Mouse (Mus musculus) liver, embryonic 13.5 days (tissue): ENCODE measurements around the gene Cfap58. TPM values are rescaled to one million over a fixed set of nuclear protein-coding genes. Genes with fewer than 3 reads are reported as not detected.

Experiments used
- ATAC-seq: fragments of 200-750 bp; cut with Nextera tagmentation; 2 replicates; pipeline ENCODE4 v1.8.0; 2017; ENCODE audit warnings: low read depth, mild to moderate bottlenecking, moderate number of reproducible peaks, moderate library complexity
- DNase-seq: peaks from one replicate; pipeline ENCODE4 v3.0.0; 2022
- H3K27ac ChIP-seq: fragments of 300-500 bp; sonication (generic); 2 replicates; pipeline ENCODE4 v1.5.1; 2015; ENCODE audit warnings: moderate library complexity, mild to moderate bottlenecking, inconsistent platforms
- H3K27me3 ChIP-seq: fragments of 300-500 bp; sonication (generic); 2 replicates; pipeline ENCODE4 v1.6.1; 2015; ENCODE audit warnings: mild to moderate bottlenecking, inconsistent platforms
- H3K36me3 ChIP-seq: fragments of 300-500 bp; sonication (generic); 2 replicates; pipeline ENCODE4 v1.6.1; 2015; ENCODE audit warnings: mild to moderate bottlenecking, inconsistent platforms
- H3K4me1 ChIP-seq: fragments of 300-500 bp; sonication (generic); replicated peaks from 2 replicates; pipeline ENCODE4 v1.6.1; 2015; ENCODE audit warnings: inconsistent platforms
- H3K4me2 ChIP-seq: fragments of 300-500 bp; sonication (generic); 2 replicates; pipeline ENCODE4 v1.6.1; 2015; ENCODE audit warnings: inconsistent platforms, mild to moderate bottlenecking, moderate library complexity
- H3K4me3 ChIP-seq: fragments of 300-500 bp; sonication (generic); replicated peaks from 2 replicates; pipeline ENCODE4 v1.5.1; 2015; ENCODE audit warnings: mild to moderate bottlenecking, inconsistent platforms
- H3K9ac ChIP-seq: fragments of 300-500 bp; sonication (generic); 2 replicates; pipeline ENCODE4 v1.6.1; 2015; ENCODE audit warnings: mild to moderate bottlenecking, inconsistent platforms
- H3K9me3 ChIP-seq: fragments of 300-500 bp; sonication (generic); replicated peaks from 2 replicates; pipeline ENCODE4 v1.6.1; 2016; ENCODE audit warnings: inconsistent platforms
- WGBS: fragments of 180-500 bp; shearing (Covaris S2); methylation state at CpG from one replicate; pipeline ENCODE4 v1.1.7; 2015; ENCODE audit not compliant: insufficient replicate concordance; 5-methylcytosine and 5-hydroxymethylcytosine counted together
- polyA plus RNA-seq: library from polyadenylated mRNA; unstranded; fragments of >200 nt; fragmentation: Nextera tagmentation; extraction: Ambion mirVana; gene quantifications from 2 replicates; pipeline ENCODE4 v1.2.1, GENCODE M21; 2015

The Cfap58 gene
- polyA plus RNA-seq, result not detected in 2 replicates

GRCm38 (mm10) chr19:47937443-47938406 is at the start of gene Cfap58:
TSS of gene Cfap58 (plus strand) at chr19:47937675.
- Histone ChIP-seq H3K9ac (no peak within 1 kb of the TSS), H3K4me2 (peak within 1 kb of the TSS; percentile 56), H3K27ac (peak within 1 kb of the TSS; percentile 14; the same call in 1 of the 2 replicates), H3K4me3 (peak within 1 kb of the TSS; percentile 40), H3K4me1 (peaks cover 8% of the 10 kb centered on the region; the same call in 1 of the 2 replicates), H3K9me3 (no peaks in the 10 kb centered on the region), H3K36me3 (no peaks in the 10 kb centered on the region), H3K27me3 (peaks cover 42% of the 10 kb centered on the region)
- DNase-seq, result peak; percentile 27
- 10% methylated on average over 41 of the region's 41 CpGs for WGBS
- ATAC-seq, result peak; percentile 34; the same call in 1 of the 2 replicates

- Histone ChIP-seq H3K9me3 (no peaks in the 10 kb centered on the region), H3K4me2 (no peak overlapping the region), H3K4me1 (no peaks in the 10 kb centered on the region), H3K4me3 (no peak overlapping the region), H3K27ac (no peak overlapping the region), H3K27me3 (no peaks in the 10 kb centered on the region), H3K36me3 (no peaks in the 10 kb centered on the region), H3K9ac (no peak overlapping the region)
- WGBS, result 77% methylated on average over 8 of the region's 8 CpGs
- ATAC-seq (no peak), DNase-seq (no peak)
Observed at GRCm38 (mm10) chr19:47888037-47888436, 49.4 kb upstream of the Cfap58 start.

- Histone ChIP-seq H3K9ac (no peak overlapping the region), H3K4me3 (no peak overlapping the region), H3K4me2 (peak overlapping the region; percentile 6; the same call in 1 of the 2 replicates), H3K9me3 (no peaks in the 10 kb centered on the region), H3K27me3 (no peaks in the 10 kb centered on the region), H3K36me3 (peaks cover 12% of the 10 kb centered on the region), H3K4me1 (no peaks in the 10 kb centered on the region), H3K27ac (peak overlapping the region; percentile 34; the same call in 1 of the 2 replicates)
- 39% methylated on average over 10 of the region's 10 CpGs for WGBS
- ATAC-seq, result no peak
- no peak for DNase-seq
Observed at GRCm38 (mm10) chr19:47890489-47891130, 46.9 kb upstream of the Cfap58 start.

GRCm38 (mm10) chr19:47891562-47892312 is 45.7 kb upstream of the Cfap58 start:
- peaks cover 23% of the 10 kb centered on the region for H3K36me3 ChIP-seq
- no peak for DNase-seq
- H3K4me1 ChIP-seq, result no peaks in the 10 kb centered on the region
- H3K4me3 ChIP-seq, result no peak overlapping the region
- no peaks in the 10 kb centered on the region for H3K27me3 ChIP-seq
- 72% methylated on average over 11 of the region's 11 CpGs for WGBS
- ATAC-seq, result no peak
- no peaks in the 10 kb centered on the region for H3K9me3 ChIP-seq
- H3K27ac ChIP-seq, result no peak overlapping the region
- H3K9ac ChIP-seq, result no peak overlapping the region
- H3K4me2 ChIP-seq, result no peak overlapping the region

- no peak for ATAC-seq
- whole genome bisulfite sequencing, result 82% methylated on average over 6 of the region's 6 CpGs
- H3K9ac ChIP-seq, result no peak overlapping the region
Observed at GRCm38 (mm10) chr19:47893092-47893491, 44.4 kb upstream of the Cfap58 start.

GRCm38 (mm10) chr19:47898472-47899079 is 38.9 kb upstream of the Cfap58 start:
- ATAC-seq (peak; percentile 92), DNase-seq (peak; percentile 50)
- H3K27ac ChIP-seq, result peak overlapping the region; percentile 77
- H3K27me3 ChIP-seq, result no peaks in the 10 kb centered on the region
- H3K36me3 ChIP-seq, result peaks cover 37% of the 10 kb centered on the region
- WGBS, result 33% methylated on average over 8 of the region's 8 CpGs
- peaks cover 65% of the 10 kb centered on the region for H3K4me1 ChIP-seq
- H3K9me3 ChIP-seq, result no peaks in the 10 kb centered on the region
- H3K4me2 ChIP-seq, result peak overlapping the region; percentile 43
- no peak overlapping the region for H3K9ac ChIP-seq
- H3K4me3 ChIP-seq, result no peak overlapping the region

More at GRCm38 (mm10) chr19:47893092-47893491, 44.4 kb upstream of the Cfap58 start:
- peaks cover 11% of the 10 kb centered on the region for H3K4me1 ChIP-seq
- H3K4me3 ChIP-seq, result no peak overlapping the region
- H3K27me3 ChIP-seq, result no peaks in the 10 kb centered on the region
- peaks cover 37% of the 10 kb centered on the region for H3K36me3 ChIP-seq
- no peaks in the 10 kb centered on the region for H3K9me3 ChIP-seq
- H3K4me2 ChIP-seq, result no peak overlapping the region
- no peak for DNase-seq
- no peak overlapping the region for H3K27ac ChIP-seq

- H3K36me3 ChIP-seq, result peaks cover 31% of the 10 kb centered on the region
- ATAC-seq (no peak), DNase-seq (peak; percentile 35)
- no peak overlapping the region for H3K4me3 ChIP-seq
- 45% methylated on average over 6 of the region's 6 CpGs for WGBS
- no peak overlapping the region for H3K9ac ChIP-seq
- no peaks in the 10 kb centered on the region for H3K27me3 ChIP-seq
- H3K4me1 ChIP-seq, result peaks cover 65% of the 10 kb centered on the region
- no peak overlapping the region for H3K27ac ChIP-seq
- H3K9me3 ChIP-seq, result no peaks in the 10 kb centered on the region
- no peak overlapping the region for H3K4me2 ChIP-seq
Observed at GRCm38 (mm10) chr19:47900012-47900411, 37.5 kb upstream of the Cfap58 start.

- Histone ChIP-seq H3K27ac (no peak overlapping the region), H3K9me3 (no peaks in the 10 kb centered on the region), H3K9ac (no peak overlapping the region), H3K4me3 (no peak overlapping the region), H3K4me1 (peaks cover 71% of the 10 kb centered on the region), H3K36me3 (peaks cover 25% of the 10 kb centered on the region), H3K4me2 (no peak overlapping the region), H3K27me3 (no peaks in the 10 kb centered on the region)
- ATAC-seq (no peak), DNase-seq (no peak)
- WGBS, result 77% methylated on average over 10 of the region's 10 CpGs
Observed at GRCm38 (mm10) chr19:47900558-47900957, 36.9 kb upstream of the Cfap58 start.

GRCm38 (mm10) chr19:47902316-47903201 is 34.9 kb upstream of the Cfap58 start:
- ATAC-seq (no peak), DNase-seq (no peak)
- WGBS, result 67% methylated on average over 13 of the region's 13 CpGs
- Histone ChIP-seq H3K27me3 (no peaks in the 10 kb centered on the region), H3K9me3 (no peaks in the 10 kb centered on the region), H3K9ac (no peak overlapping the region), H3K4me2 (no peak overlapping the region), H3K4me3 (no peak overlapping the region), H3K36me3 (peaks cover 5% of the 10 kb centered on the region), H3K27ac (no peak overlapping the region), H3K4me1 (peaks cover 80% of the 10 kb centered on the region)

GRCm38 (mm10) chr19:47903679-47904078 is 33.8 kb upstream of the Cfap58 start:
- Histone ChIP-seq H3K27me3 (no peaks in the 10 kb centered on the region), H3K9me3 (no peaks in the 10 kb centered on the region), H3K4me1 (peaks cover 75% of the 10 kb centered on the region), H3K27ac (no peak overlapping the region), H3K9ac (no peak overlapping the region), H3K4me3 (no peak overlapping the region), H3K4me2 (no peak overlapping the region), H3K36me3 (no peaks in the 10 kb centered on the region)
- ATAC-seq, result no peak
- 67% methylated on average over 4 of the region's 4 CpGs for WGBS
- DNase-seq, result no peak
